Mouse (Mus musculus): ENCODE measurements around the gene Ipo7. TPM values are rescaled to one million over a fixed set of nuclear protein-coding genes. Genes with fewer than 3 reads are reported as not detected.
A peak's percentile ranks its signal among the peaks of the same experiment; 100 is the strongest.
"Not testable (repeated sequence)": the region's sequence is repeated elsewhere in the genome, so short reads cannot be mapped to it uniquely, and the experiment has no call there.

Ipo7 gene
- polyA plus RNA-seq, 1 experiment from 2014 or later: 19.2 TPM

GRCm38 (mm10) chr7:109986775-109987174 is 31.3 kb upstream of the Ipo7 start, which contains the start of gene Tmem41b:
Gene Tmem41b, minus strand, starts transcription at chr7:109986929.
- not testable (repeated sequence) for H3K9me3 ChIP-seq (ENCODE audit: control insufficient read depth, low read length); H3K27me3 ChIP-seq (ENCODE audit: control insufficient read depth, insufficient read depth, low read length); ATAC-seq (ENCODE audit: low FRiP score, low TSS enrichment); H3K36me3 ChIP-seq (ENCODE audit: control insufficient read depth, insufficient read depth, low read length)
- WGBS: 34% methylated on average over 6 of the region's 6 CpGs
- Histone ChIP-seq H3K27ac (replicated peaks; ENCODE audit: low read depth, low read length) (peak within 1 kb of the TSS; percentile 77), H3K9ac (replicated peaks; ENCODE audit: low read length) (peak within 1 kb of the TSS; percentile 64), H3K4me2 (ENCODE audit: low read length) (peak within 1 kb of the TSS; percentile 73), H3K4me3 (replicated peaks; ENCODE audit: low read depth, low read length) (peak within 1 kb of the TSS; percentile 49), H3K4me1 (ENCODE audit: control insufficient read depth, insufficient read depth, low read length) (peaks cover 12% of the 10 kb centered on the region)
- peak; percentile 38 for DNase-seq

GRCm38 (mm10) chr7:109991286-109991685 is 26.8 kb upstream of the Ipo7 start:
- H3K4me1 ChIP-seq (ENCODE audit: control insufficient read depth, insufficient read depth, low read length): no peaks in the 10 kb centered on the region
- no peak for ATAC-seq (ENCODE audit: low FRiP score, low TSS enrichment)
- no peak overlapping the region for H3K9ac ChIP-seq (replicated peaks; ENCODE audit: low read length)
- no peaks in the 10 kb centered on the region for H3K9me3 ChIP-seq (ENCODE audit: control insufficient read depth, low read length)
- no peak overlapping the region for H3K27ac ChIP-seq (replicated peaks; ENCODE audit: low read depth, low read length)
- no peaks in the 10 kb centered on the region for H3K27me3 ChIP-seq (ENCODE audit: control insufficient read depth, insufficient read depth, low read length)
- H3K4me3 ChIP-seq (replicated peaks; ENCODE audit: low read depth, low read length): no peak overlapping the region
- no peak overlapping the region for H3K4me2 ChIP-seq (ENCODE audit: low read length)
- DNase-seq: no peak
- no peaks in the 10 kb centered on the region for H3K36me3 ChIP-seq (ENCODE audit: control insufficient read depth, insufficient read depth, low read length)
- 90% methylated on average over 1 of the region's 1 CpGs for WGBS

DNA sequence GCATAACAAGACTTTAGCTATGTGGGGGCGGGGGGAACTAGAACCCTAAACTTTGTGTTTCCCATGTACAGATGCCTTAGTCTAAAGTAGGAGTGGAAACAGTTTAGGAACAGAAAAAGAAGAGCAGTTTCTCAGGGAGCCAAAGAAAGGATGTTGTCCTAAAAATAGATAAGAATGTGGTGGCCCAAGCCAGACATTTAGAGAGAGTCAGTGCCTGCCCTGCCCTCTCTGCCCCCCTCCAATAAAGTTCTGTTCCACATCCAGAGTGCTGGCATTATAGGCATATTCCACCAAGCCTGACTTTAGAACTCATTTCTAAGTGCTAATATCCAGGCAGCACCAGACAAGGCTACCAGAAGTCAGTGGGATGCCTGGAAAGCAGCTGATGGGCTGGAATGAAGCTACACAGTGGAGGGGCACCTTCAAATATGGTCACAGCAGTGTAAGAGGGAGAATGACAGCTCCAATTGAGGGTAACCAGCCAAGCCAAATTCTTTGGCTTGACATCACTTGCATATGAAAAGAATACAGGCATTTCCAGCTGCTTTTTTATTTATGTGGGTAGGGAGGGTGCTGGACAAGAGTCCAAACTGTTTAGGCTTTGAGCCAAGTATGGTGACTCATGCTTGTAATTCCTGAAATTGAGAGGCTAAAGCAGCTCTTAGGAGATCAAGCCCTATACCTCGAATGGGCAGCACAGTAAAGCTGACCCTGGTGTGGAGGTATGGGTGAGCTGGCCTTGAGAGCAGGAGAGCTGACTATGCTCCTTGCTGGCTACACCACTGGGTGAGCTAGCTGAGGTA is 24.7 kb upstream of the Ipo7 start:
- H3K4me3 ChIP-seq (replicated peaks; ENCODE audit: low read depth, low read length): no peak overlapping the region
- H3K9me3 ChIP-seq (ENCODE audit: control insufficient read depth, low read length): no peaks in the 10 kb centered on the region
- ATAC-seq (ENCODE audit: low FRiP score, low TSS enrichment) (no peak), DNase-seq (peak; percentile 44)
- H3K36me3 ChIP-seq (ENCODE audit: control insufficient read depth, insufficient read depth, low read length): no peaks in the 10 kb centered on the region
- 67% methylated on average over 2 of the region's 2 CpGs for WGBS
- H3K4me1 ChIP-seq (ENCODE audit: control insufficient read depth, insufficient read depth, low read length): no peaks in the 10 kb centered on the region
- no peak overlapping the region for H3K9ac ChIP-seq (replicated peaks; ENCODE audit: low read length)
- H3K4me2 ChIP-seq (ENCODE audit: low read length): no peak overlapping the region
- no peaks in the 10 kb centered on the region for H3K27me3 ChIP-seq (ENCODE audit: control insufficient read depth, insufficient read depth, low read length)
- no peak overlapping the region for H3K27ac ChIP-seq (replicated peaks; ENCODE audit: low read depth, low read length)

DNA sequence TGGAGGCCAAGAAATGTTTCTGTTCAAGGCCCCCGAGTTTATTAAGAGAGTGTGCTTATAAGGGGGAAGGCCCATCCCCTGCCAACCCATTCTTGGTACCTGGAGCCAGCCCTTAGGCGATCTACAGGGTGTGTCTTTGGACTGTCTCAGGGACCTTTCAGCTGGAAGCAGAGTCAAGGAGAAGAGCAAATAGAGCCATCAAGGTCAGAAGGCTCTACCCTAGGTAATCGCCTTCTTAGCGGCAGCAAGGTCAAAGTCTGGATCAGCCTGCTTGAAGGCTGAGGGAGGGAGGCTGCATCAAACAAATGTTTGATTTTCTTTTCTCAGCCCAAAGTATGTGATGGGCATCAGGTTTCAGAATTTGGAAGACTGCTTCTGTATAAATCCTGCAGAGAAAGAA is 19.7 kb upstream of the Ipo7 start:
- Histone ChIP-seq H3K9ac (replicated peaks; ENCODE audit: low read length) (no peak overlapping the region), H3K9me3 (ENCODE audit: control insufficient read depth, low read length) (no peaks in the 10 kb centered on the region), H3K4me2 (ENCODE audit: low read length) (no peak overlapping the region), H3K4me3 (replicated peaks; ENCODE audit: low read depth, low read length) (no peak overlapping the region), H3K27me3 (ENCODE audit: control insufficient read depth, insufficient read depth, low read length) (no peaks in the 10 kb centered on the region), H3K36me3 (ENCODE audit: control insufficient read depth, insufficient read depth, low read length) (no peaks in the 10 kb centered on the region), H3K4me1 (ENCODE audit: control insufficient read depth, insufficient read depth, low read length) (0 out of 2 replicates have a peak, but pooled peaks cover 3% of the 10 kb centered on the region), H3K27ac (replicated peaks; ENCODE audit: low read depth, low read length) (no peak overlapping the region)
- DNase-seq (no peak), ATAC-seq (ENCODE audit: low FRiP score, low TSS enrichment) (no peak)
- WGBS: 83% methylated on average over 4 of the region's 4 CpGs

GRCm38 (mm10) chr7:110002092-110002491 is 16.0 kb upstream of the Ipo7 start:
- DNase-seq: no peak
- Histone ChIP-seq H3K27ac (replicated peaks; ENCODE audit: low read depth, low read length) (no peak overlapping the region), H3K9ac (replicated peaks; ENCODE audit: low read length) (no peak overlapping the region), H3K4me2 (ENCODE audit: low read length) (no peak overlapping the region), H3K36me3 (ENCODE audit: control insufficient read depth, insufficient read depth, low read length) (no peaks in the 10 kb centered on the region), H3K27me3 (ENCODE audit: control insufficient read depth, insufficient read depth, low read length) (no peaks in the 10 kb centered on the region), H3K4me1 (ENCODE audit: control insufficient read depth, insufficient read depth, low read length) (0 out of 2 replicates have a peak, but pooled peaks cover 3% of the 10 kb centered on the region), H3K4me3 (replicated peaks; ENCODE audit: low read depth, low read length) (no peak overlapping the region), H3K9me3 (ENCODE audit: control insufficient read depth, low read length) (no peaks in the 10 kb centered on the region)
- no peak for ATAC-seq (ENCODE audit: low FRiP score, low TSS enrichment)

DNA sequence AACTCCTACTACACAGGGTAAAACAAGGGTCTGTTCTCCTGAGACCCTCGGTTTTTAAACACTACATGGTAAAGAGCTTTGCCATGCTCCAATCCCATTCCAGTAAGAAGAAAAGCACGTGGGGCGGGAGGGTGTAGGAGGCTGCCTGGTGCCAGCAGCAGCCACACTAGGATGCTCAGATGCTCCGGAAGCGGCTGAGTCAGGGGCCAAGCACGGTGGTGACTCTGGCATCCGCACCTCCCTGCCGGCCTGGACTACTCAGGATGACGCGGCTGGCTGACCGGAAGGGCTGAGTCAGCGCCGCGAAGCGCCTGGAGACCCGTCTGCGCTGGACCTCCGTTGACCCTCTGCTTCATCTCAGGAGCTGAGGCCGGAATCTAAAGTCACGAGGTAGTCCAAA is 15.1 kb upstream of the Ipo7 start:
- H3K36me3 ChIP-seq (ENCODE audit: control insufficient read depth, insufficient read depth, low read length): no peaks in the 10 kb centered on the region
- peak overlapping the region; percentile 45 for H3K4me2 ChIP-seq (ENCODE audit: low read length)
- H3K9me3 ChIP-seq (ENCODE audit: control insufficient read depth, low read length): no peaks in the 10 kb centered on the region
- ATAC-seq (ENCODE audit: low FRiP score, low TSS enrichment) (no peak), DNase-seq (peak; percentile 25)
- 14% methylated on average over 20 of the region's 20 CpGs for WGBS
- H3K27me3 ChIP-seq (ENCODE audit: control insufficient read depth, insufficient read depth, low read length): no peaks in the 10 kb centered on the region
- peak overlapping the region; percentile 46; the same call in 1 of the 2 replicates for H3K9ac ChIP-seq (replicated peaks; ENCODE audit: low read length)
- peak overlapping the region; percentile 5; the same call in 1 of the 2 replicates for H3K4me3 ChIP-seq (replicated peaks; ENCODE audit: low read depth, low read length)
- H3K27ac ChIP-seq (replicated peaks; ENCODE audit: low read depth, low read length): no peak overlapping the region
- 0 out of 2 replicates have a peak, but pooled peaks cover 3% of the 10 kb centered on the region for H3K4me1 ChIP-seq (ENCODE audit: control insufficient read depth, insufficient read depth, low read length)

DNA sequence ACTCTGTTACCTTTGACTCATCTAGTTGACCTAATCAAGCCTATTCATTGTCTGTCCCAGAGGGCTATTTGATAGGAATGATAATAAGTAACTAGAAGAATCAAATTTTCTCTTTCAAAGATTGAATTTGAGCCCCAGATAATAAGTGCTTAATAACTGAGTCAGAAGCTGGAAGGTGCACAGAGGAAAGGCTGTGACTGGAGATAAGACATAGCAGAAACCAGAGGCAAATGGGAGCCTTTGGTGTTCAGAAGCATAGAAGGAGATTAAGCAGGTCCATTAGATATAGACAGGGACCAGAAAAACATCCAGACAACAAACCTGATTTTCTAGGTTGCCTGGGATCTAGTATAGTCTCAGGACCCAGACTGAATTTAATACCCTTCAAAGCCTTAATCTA is 12.1 kb upstream of the Ipo7 start:
- no peak for ATAC-seq (ENCODE audit: low FRiP score, low TSS enrichment)
- Histone ChIP-seq H3K4me2 (ENCODE audit: low read length) (no peak overlapping the region), H3K9ac (replicated peaks; ENCODE audit: low read length) (no peak overlapping the region), H3K27ac (replicated peaks; ENCODE audit: low read depth, low read length) (no peak overlapping the region), H3K27me3 (ENCODE audit: control insufficient read depth, insufficient read depth, low read length) (no peaks in the 10 kb centered on the region), H3K36me3 (ENCODE audit: control insufficient read depth, insufficient read depth, low read length) (no peaks in the 10 kb centered on the region), H3K4me1 (ENCODE audit: control insufficient read depth, insufficient read depth, low read length) (0 out of 2 replicates have a peak, but pooled peaks cover 3% of the 10 kb centered on the region), H3K4me3 (replicated peaks; ENCODE audit: low read depth, low read length) (no peak overlapping the region), H3K9me3 (ENCODE audit: control insufficient read depth, low read length) (no peaks in the 10 kb centered on the region)
- no peak for DNase-seq

DNA sequence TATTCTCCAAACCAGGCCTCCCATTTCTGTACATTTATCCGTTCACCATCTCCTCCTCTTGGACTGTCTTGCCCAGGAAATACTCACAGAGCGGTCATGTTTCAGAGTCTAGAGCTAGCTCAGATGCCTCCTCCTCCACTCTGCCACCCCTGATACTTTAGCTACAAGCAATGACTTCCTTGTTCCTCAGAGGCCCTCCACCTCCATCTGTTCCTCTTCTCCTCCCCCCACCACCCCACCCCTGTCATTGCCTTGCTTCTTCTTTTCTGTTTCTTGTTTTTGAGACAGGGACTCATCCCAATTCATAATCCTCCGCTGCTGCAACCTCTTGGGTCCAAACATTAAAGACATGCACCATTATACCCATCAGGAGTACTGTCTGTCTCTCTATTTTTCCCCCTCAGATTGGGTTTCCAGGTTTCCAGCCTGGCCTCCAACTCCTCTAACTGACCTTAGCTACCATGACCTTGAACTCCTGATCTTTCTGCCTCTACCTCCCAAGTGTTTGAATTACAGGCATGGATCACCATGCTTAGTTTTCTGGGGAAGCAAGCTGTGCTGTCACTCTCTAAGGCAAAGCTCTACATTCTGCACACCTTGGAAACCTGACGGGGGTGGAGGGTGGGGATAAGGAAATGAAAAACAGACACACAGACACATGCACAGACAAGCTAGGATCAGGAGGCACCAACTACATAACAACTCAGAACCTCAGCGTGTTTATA is 11.4 kb upstream of the Ipo7 start:
- Histone ChIP-seq H3K4me3 (replicated peaks; ENCODE audit: low read depth, low read length) (no peak overlapping the region), H3K4me1 (ENCODE audit: control insufficient read depth, insufficient read depth, low read length) (0 out of 2 replicates have a peak, but pooled peaks cover 3% of the 10 kb centered on the region), H3K9ac (replicated peaks; ENCODE audit: low read length) (no peak overlapping the region), H3K27ac (replicated peaks; ENCODE audit: low read depth, low read length) (no peak overlapping the region), H3K9me3 (ENCODE audit: control insufficient read depth, low read length) (no peaks in the 10 kb centered on the region), H3K36me3 (ENCODE audit: control insufficient read depth, insufficient read depth, low read length) (no peaks in the 10 kb centered on the region), H3K4me2 (ENCODE audit: low read length) (no peak overlapping the region), H3K27me3 (ENCODE audit: control insufficient read depth, insufficient read depth, low read length) (no peaks in the 10 kb centered on the region)
- DNase-seq: no peak
- 80% methylated on average over 5 of the region's 5 CpGs for WGBS
- no peak for ATAC-seq (ENCODE audit: low FRiP score, low TSS enrichment)
